Mouse (Mus musculus): ENCODE results near the gene Rap1gap.

The Rap1gap gene

DNA sequence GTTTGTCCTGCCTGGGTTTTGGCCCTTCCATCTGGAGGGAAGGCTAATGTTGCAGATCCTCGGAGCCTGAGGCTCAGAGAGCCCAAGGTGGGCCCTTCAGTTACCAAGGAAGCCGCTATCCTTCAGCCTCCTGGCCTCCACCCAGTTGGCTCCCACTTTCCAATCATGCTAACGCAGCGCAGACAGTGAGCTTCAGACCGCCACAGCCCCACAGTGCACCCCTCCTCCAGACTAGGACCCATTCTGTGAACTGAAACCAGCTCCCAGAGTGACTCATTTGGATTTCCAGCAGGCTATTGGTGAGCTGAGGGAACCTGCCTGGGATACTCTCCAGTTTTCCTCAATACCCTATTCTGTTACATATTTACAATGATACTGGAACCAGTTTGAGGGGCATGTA, 40.9 kb downstream of the Rap1gap start:
- in situ Hi-C loops (cut with MboI; ENCODE audit: low pct_unique_long_range_greater_than_20kb in 1 of 2, low sequenced_read_pairs in 2 of 2, unreplicated experiment in 1 of 2), result loop anchor here in 1 of 2 experiments (25.0 kb wide), 1 partner anchor 232 kb away; no protein-coding TSS in a partner anchor

DNA sequence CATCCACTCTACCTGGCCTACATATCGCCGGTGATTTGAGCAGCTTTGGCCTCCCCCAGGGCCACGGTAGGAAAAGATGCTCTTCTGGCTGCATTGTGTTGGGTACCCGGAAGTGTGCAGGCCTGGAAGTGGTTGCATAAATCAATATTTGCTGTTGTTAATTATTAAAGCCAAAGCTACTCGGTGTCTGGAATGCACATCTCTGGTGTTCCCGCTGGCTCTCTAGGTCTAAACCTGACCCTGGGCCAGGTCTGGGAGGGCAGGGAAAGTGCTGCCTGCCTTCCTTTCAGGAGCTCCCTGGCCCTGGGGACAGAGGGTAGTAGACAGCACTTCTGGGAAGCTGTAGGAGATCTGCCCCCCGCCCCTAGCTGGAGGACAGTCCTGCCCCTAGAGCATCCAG, 42.0 kb downstream of the Rap1gap start:
- in situ Hi-C loops (cut with MboI; ENCODE audit: low pct_unique_long_range_greater_than_20kb in 1 of 2, low sequenced_read_pairs in 2 of 2, unreplicated experiment in 1 of 2), result loop anchor here in 1 of 2 experiments (25.0 kb wide), 1 partner anchor 231 kb away; no protein-coding TSS in a partner anchor

DNA sequence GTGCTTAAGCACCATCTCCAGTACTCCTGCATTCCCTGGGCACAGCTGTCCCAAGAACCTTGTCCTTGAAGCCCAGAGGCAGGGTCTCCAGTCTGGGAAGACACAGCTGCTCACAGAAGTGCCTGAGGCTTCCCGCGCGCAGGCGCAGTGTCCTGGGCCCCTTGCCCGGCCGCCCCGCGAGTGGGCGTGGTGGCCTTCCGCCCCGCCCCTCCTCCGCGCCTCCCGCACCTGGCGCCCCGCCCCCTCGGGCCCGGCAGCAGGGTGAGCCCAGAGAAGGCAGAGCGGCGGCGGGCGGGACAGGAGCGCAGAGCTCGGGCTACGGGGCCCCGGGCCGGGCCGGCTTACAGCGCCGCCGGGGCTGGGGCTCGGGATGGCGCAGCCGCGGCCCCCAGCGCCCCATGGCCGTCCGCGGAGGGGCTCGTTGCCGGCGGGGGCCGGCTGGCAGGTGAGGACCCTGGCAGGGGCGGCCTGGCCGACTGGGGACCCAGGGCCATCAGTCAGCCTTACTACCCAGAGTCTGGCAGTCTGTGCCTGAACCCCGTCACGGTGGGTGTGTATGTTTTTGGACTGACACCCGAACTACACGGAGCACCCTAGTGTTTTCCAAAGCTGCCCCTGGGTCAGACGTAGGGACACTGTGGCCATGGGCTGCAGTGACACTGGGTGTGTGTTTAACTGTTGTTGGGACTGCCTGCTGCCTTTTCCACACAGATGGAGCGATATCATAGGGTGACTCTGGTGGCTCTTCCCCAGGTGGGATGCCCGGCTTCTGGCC, 42.9 kb downstream of the Rap1gap start:
- in situ Hi-C loops (cut with MboI; ENCODE audit: low pct_unique_long_range_greater_than_20kb in 1 of 2, low sequenced_read_pairs in 2 of 2, unreplicated experiment in 1 of 2), result loop anchor here in 1 of 2 experiments (25.0 kb wide), 1 partner anchor 230 kb away; no protein-coding TSS in a partner anchor

DNA sequence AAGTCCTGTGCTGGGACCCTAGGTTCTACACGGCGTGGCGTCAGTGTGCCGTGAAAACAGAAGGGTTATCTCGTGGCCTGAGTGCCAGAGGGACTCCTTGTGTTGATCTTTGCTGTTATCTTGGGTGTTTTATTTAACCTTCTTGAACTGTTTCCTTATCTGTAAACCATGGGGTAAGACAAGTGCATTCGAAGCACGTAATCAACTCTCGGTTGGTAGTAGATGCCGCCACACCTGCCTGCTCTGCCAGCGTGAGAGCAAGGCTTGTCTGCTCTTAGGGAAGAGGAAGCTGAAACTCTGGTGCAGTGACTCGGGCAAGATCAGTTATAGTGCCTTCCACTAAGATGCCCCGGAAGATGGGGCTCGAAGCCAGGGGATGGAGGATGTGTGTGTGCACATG, 48.4 kb downstream of the Rap1gap start:
- in situ Hi-C loops (cut with MboI; ENCODE audit: low pct_unique_long_range_greater_than_20kb in 1 of 2, low sequenced_read_pairs in 2 of 2, unreplicated experiment in 1 of 2), result loop anchor here in 1 of 2 experiments (25.0 kb wide), 1 partner anchor 224 kb away; no protein-coding TSS in a partner anchor

DNA sequence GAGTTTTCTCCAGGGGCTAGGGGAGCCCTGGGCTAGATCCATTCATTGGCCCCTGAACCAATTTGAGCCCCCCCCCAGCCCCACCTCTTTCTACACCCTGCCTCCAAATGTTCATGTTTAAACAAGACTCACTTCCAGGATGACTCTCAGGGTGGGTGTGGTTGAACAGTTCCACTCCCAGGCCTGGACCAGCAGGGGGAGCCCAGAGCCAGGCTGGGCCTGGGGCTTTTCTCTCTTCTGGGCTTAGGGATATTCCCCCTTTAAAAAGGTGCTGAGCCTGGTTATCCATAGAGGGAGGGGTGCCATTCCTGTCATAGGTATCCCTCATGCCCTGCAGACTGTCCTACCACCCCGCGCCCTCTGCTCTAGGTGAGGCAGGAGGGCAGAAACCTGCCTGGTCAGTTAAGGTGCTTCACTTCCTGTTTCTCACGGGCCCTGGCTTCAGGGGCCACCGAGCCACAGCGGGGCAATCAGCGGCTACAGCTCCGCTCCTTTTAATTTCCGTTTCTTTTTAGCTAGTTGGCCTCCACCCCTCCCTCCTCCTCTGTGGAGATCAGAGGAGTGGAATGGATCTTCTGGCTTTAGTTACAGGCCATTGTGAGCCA, 49.6 kb downstream of the Rap1gap start:
- in situ Hi-C loops (cut with MboI; ENCODE audit: low pct_unique_long_range_greater_than_20kb in 1 of 2, low sequenced_read_pairs in 2 of 2, unreplicated experiment in 1 of 2), result loop anchor here in 1 of 2 experiments (25.0 kb wide), 1 partner anchor 223 kb away; no protein-coding TSS in a partner anchor

DNA sequence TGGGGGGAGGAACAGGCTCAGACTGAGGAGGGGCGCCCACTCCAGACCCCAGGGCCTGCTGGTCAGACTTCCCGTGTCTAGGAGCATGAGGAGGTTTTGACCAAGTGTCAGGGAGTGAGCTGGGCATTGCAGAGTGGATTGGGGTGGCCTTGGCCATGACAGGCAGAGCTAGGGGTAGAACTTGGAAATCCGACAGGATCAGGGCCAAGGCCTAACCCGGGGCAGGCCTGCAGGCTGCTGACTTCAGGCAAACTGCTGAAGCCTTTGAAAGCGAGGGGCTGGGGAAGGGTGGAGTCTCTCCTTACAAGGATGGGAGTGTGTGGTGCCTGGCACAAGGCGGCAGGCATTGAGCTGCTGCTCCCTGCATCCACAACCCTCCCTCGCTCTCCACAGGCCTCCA, 52.5 kb downstream of the Rap1gap start:
- in situ Hi-C loops (cut with MboI; ENCODE audit: low pct_unique_long_range_greater_than_20kb in 1 of 2, low sequenced_read_pairs in 2 of 2, unreplicated experiment in 1 of 2), result loop anchor here (5.0 to 25.0 kb wide), 2 partner anchors 40 to 220 kb away; no protein-coding TSS in a partner anchor

DNA sequence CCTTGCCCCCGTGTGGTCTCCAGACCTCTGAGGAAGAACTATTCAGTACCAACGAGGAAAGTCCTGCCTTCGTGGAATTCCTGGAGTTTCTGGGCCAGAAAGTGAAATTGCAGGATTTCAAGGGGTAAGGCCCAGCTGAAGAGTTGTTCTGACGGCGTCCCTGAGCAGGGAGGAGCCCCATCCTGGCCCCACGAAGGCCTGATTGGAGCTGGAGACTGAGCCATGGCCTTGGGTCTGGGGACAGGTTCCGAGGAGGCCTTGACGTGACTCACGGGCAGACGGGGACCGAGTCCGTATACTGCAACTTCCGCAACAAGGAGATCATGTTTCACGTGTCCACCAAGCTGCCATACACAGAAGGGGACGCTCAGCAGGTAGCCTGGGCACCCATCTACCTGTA, 53.1 kb downstream of the Rap1gap start:
- in situ Hi-C loops (cut with MboI; ENCODE audit: low pct_unique_long_range_greater_than_20kb in 1 of 2, low sequenced_read_pairs in 2 of 2, unreplicated experiment in 1 of 2), result loop anchor here (5.0 to 25.0 kb wide), 2 partner anchors 40 to 220 kb away; no protein-coding TSS in a partner anchor

DNA sequence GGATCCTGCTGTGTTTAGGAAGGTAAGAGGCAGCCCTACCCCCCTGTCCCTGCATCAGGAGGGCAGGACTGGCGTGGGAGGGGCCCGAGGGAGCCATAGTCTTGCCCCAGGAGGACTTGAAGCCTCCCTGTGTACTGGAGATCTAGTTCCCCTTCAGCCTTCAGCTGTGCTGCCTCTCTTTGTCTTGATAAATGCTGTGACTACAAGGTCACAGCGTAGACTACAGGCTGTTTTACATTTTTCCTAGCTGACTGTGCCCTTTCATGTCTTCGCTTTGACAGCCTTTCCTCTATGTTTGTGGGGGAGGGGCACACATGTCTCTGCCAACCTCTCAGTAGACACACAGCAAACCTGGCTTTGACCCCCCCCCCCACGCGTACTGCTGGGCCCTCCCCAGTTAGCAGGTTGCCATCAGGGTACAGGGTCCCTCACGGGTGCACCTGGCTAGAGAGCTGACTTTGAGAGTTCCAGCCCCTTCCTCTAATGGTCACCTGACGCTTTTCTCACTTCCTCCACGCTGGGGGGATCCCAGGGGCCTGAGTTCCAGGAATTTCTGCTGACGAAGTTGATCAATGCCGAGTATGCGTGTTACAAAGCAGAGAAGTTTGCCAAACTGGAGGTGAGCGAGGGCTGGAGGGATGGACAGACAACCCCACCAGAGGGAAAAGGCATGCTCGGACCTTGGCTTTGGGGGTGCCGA, 55.0 kb downstream of the Rap1gap start:
- in situ Hi-C loops (cut with MboI; ENCODE audit: low pct_unique_long_range_greater_than_20kb in 1 of 2, low sequenced_read_pairs in 2 of 2, unreplicated experiment in 1 of 2), result loop anchor here (5.0 to 25.0 kb wide), 3 partner anchors 42 to 218 kb away; no protein-coding TSS in a partner anchor

DNA sequence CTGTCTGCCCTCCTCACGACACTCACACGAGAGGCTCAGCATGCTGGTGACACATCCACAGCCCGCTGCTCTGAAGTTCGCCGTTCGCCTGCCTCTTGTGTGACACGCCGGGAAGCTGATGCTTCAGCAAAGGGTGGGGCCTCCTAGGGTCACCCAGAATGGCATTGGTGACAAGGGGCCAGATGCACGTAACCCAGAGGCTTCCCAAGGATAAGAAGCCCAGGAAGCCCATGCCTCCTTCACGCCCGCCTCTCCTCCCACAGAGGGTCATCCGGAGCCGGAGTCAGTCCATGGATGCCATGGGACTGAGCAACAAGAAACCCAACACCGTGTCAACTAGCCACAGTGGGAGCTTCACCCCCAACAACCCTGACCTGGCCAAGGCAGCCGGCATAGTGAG, 57.0 kb downstream of the Rap1gap start:
- in situ Hi-C loops (cut with MboI; ENCODE audit: low pct_unique_long_range_greater_than_20kb in 1 of 2, low sequenced_read_pairs in 2 of 2, unreplicated experiment in 1 of 2), result loop anchor here in 1 of 2 experiments (10.0 to 25.0 kb wide), 2 partner anchors 47 to 216 kb away; no protein-coding TSS in a partner anchor

DNA sequence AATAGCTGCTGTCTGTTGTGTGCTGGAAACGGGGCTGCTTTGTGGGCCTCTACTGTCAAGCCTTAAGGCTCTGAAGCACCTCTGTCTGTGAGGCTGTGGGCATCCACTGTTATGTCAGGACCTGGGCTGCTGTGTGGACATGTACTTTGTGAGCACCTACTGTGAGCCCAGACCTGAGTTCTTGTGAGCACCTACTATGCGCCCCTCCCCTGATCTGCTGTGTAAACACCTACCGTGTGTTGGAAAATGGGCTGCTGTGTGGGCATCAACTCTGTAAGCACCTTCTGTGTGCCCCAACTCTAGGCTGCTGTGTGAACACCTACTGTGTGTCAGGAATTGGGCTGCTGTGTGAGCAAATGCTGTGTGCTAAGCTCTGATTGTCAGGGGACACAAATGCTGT, 57.7 kb downstream of the Rap1gap start:
- in situ Hi-C loops (cut with MboI; ENCODE audit: low pct_unique_long_range_greater_than_20kb in 1 of 2, low sequenced_read_pairs in 2 of 2, unreplicated experiment in 1 of 2), result loop anchor here in 1 of 2 experiments (10.0 to 25.0 kb wide), 2 partner anchors 47 to 215 kb away; no protein-coding TSS in a partner anchor

DNA sequence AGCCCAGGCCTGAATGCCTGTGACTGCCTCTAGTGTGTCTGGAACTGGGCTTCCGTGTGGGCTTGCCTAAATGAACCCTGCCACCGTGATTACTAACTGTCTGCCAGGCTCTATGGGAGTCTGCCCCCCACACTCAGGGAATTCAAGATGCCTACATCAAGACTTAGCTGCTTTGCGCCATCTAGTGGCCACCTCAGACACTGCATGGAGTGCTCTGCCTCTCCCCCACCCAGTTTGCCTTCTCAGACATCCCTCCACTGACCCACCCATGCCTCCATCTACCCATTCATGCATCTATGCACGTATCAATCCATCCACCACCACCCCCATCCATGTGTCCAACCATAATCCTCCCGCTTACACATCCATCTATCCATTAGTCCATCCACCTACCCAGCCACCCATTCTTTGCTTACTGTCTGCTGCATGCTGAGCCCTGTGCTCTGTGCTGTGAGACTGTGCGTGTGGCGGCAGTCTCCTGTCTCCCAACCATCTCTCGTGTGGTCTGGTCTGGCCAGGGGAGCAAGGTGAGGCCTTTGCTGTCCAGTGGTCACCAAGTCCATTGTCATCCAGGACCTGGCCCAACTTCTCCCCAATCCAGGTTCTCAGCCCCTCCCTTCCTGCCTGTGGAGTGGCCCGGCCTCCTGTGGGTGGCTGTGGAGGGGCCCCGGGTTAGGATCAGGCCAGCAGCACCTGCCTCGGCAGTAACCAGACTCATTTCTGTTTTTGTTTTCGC, 58.3 kb downstream of the Rap1gap start:
- in situ Hi-C loops (cut with MboI; ENCODE audit: low pct_unique_long_range_greater_than_20kb in 1 of 2, low sequenced_read_pairs in 2 of 2, unreplicated experiment in 1 of 2), result loop anchor here in 1 of 2 experiments (10.0 to 25.0 kb wide), 2 partner anchors 48 to 214 kb away; no protein-coding TSS in a partner anchor

DNA sequence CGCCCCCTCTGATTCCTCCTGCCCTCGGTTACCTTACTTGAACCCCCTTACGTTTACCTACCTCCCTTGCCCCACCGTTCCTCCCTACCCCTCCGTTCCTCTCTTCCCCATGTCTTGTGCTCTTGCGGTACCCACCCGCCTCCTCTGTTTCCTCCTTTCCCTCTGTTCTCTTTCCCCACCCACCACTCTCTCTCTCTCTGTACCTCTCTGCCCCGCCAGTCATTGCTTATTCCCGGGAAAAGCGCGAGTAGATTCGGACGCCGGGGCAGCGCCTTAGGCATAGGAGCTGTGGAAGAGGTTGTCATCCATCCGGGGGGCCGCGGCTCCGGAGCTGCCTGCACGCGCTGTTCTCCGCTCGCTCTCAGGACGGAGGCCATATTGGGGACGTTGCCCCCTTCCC, 59.0 kb downstream of the Rap1gap start:
- in situ Hi-C loops (cut with MboI; ENCODE audit: low pct_unique_long_range_greater_than_20kb in 1 of 2, low sequenced_read_pairs in 2 of 2, unreplicated experiment in 1 of 2), result loop anchor here in 1 of 2 experiments (10.0 to 25.0 kb wide), 2 partner anchors 49 to 214 kb away; no protein-coding TSS in a partner anchor

DNA sequence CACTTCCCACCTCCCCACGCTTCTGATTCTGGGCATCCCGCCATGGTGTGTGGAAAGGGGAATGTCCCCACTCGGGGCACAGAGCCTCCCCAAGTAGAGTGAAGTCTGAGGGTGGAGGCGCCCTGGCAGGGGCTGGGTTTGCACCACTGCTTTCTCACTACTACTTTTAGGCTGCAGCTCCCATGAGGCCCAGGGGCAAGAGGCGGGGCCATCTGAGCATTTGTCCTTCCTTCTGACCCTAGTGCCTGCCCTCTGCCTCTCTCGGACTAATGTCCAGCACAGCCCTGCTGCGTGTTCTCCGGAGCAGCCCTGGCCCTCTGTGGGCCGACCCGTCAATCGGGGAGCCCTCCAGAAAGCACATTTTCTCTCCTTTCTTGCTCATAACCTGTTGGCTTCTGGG, 59.7 kb downstream of the Rap1gap start:
- in situ Hi-C loops (cut with MboI; ENCODE audit: low pct_unique_long_range_greater_than_20kb in 1 of 2, low sequenced_read_pairs in 2 of 2, unreplicated experiment in 1 of 2), result loop anchor here in 1 of 2 experiments (10.0 to 25.0 kb wide), 2 partner anchors 49 to 213 kb away; no protein-coding TSS in a partner anchor

DNA sequence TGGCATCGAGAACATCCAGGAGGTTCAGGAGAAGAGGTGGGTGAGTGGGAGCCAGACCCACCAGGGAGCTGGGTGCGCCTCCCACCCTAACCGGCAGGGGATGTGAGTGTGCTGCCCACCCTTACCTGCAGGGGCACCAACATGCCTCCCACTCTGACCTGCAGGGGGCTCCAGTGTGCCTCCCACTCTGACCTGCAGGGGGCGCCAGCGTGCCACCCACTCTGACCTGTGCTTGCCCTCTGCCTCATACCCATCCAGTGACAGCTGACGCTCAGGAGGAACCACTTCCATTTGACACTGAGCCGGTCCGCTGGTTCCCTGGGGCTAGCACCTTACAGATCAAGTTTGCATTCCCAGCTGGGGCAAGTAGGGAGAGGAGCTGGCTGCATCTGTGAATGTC, 60.2 kb downstream of the Rap1gap start:
- in situ Hi-C loops (cut with MboI; ENCODE audit: low pct_unique_long_range_greater_than_20kb in 1 of 2, low sequenced_read_pairs in 2 of 2, unreplicated experiment in 1 of 2), result loop anchor here in 1 of 2 experiments (10.0 to 25.0 kb wide), 2 partner anchors 50 to 213 kb away; no protein-coding TSS in a partner anchor

DNA sequence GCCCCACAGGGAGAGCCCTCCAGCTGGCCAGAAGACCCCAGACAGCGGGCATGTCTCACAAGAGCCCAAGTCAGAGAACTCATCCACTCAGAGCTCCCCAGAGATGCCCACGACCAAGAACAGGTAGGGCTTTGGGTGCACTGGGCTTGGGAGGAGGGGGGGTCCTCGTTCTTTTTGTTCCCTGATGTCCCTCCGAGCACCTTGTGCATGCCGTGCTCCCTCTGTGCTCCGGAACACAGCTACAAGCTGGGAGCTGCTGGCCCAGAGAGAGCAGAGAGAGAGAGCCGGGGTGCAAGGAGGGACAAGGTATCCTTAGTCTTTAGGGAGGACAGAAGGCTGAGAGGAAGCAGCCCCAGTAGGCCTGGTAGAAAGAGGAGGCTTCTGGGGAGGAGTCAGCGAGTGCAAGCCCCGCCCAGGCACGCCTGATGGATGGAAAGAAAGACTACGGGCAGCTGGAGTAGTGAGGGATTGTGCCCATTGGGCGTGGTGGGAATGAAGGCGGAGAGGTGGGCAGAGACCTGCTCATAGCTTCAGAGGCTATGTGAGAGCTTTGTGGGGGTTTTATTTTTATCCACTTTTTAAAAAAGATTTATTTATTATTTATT, 61.1 kb downstream of the Rap1gap start:
- in situ Hi-C loops (cut with MboI; ENCODE audit: low pct_unique_long_range_greater_than_20kb in 1 of 2, low sequenced_read_pairs in 2 of 2, unreplicated experiment in 1 of 2), result loop anchor here in 1 of 2 experiments (10.0 kb wide), 1 partner anchor 51 kb away; no protein-coding TSS in a partner anchor

DNA sequence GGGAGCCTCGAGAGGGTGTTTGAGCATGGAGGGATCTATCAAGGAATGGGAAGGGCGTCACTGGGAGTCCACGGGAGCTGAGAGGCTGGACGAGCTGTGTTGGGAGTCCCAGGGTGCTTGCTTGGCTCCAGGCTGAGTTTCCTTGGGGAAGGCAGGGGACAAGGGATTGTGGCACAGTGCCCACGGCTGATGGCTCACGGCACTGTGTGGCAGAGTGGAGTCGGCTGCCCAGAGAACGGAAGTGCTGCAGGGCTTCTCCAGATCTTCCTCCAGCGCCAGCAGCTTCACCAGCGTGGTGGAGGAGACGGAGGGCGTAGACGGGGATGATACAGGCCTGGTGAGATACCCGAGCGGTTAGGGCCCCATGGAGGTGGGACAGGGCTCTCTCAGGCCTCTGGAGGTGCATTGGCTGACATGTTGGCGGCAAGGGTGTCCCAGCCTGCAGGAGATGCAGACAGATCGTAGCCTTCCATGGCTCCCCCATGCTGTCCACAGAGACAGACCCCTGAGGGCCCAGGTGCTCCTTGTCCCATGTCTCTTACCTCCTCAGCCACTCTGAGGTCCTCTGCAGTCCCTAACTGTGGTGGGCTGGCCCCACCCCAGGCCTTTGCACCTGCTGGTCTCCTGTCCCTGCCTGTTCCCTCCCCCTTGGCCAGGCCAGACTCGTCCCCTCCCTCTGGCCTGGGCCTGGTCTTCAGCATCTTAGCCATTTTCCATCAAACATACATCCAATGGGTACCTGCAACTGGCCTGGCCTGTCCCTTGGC, 62.4 kb downstream of the Rap1gap start:
- in situ Hi-C loops (cut with MboI; ENCODE audit: low pct_unique_long_range_greater_than_20kb in 1 of 2, low sequenced_read_pairs in 2 of 2, unreplicated experiment in 1 of 2), result loop anchor here in 1 of 2 experiments (10.0 kb wide), 1 partner anchor 52 kb away; no protein-coding TSS in a partner anchor

Data from mouse embryonic stem cell (cell line).